Mouse (Mus musculus): ENCODE measurements around the gene Rdh7.
A peak's percentile ranks its signal among the peaks of the same experiment; 100 is the strongest.
"Not testable (repeated sequence)": the region's sequence is repeated elsewhere in the genome, so short reads cannot be mapped to it uniquely, and the experiment has no call there.

Gene Rdh7

GRCm38 (mm10) chr10:127893163-127894022 is 4.8 kb upstream of the Rdh7 start:
- DNase-seq (ENCODE audit: low spot score in 2 of 2): not testable (repeated sequence)

GRCm38 (mm10) chr10:127891481-127891880 is 2.9 kb upstream of the Rdh7 start:
- no peak for DNase-seq (ENCODE audit: low spot score in 2 of 2)

- no peak for DNase-seq (ENCODE audit: low spot score in 2 of 2)
Measured at GRCm38 (mm10) chr10:127886971-127887370, 1.6 kb downstream of the Rdh7 start.

- DNase-seq (ENCODE audit: low spot score in 2 of 2): no peak
Measured at GRCm38 (mm10) chr10:127886551-127886950, 2.1 kb downstream of the Rdh7 start.

GRCm38 (mm10) chr10:127881041-127881440 is 7.6 kb downstream of the Rdh7 start:
- no peak for DNase-seq (ENCODE audit: low spot score in 2 of 2)

GRCm38 (mm10) chr10:127879155-127879688 is 9.4 kb downstream of the Rdh7 start:
- DNase-seq (ENCODE audit: low spot score in 2 of 2): no peak

- peak in 1 of 2 experiments; percentile 2 for DNase-seq (ENCODE audit: low spot score in 2 of 2)
Measured at GRCm38 (mm10) chr10:127878262-127879057, 10.2 kb downstream of the Rdh7 start.

GRCm38 (mm10) chr10:127877681-127878080 is 10.9 kb downstream of the Rdh7 start:
- DNase-seq (ENCODE audit: low spot score in 2 of 2): no peak

GRCm38 (mm10) chr10:127872484-127872883 is 16.1 kb downstream of the Rdh7 start:
- DNase-seq (ENCODE audit: low spot score in 2 of 2): no peak

- no peak for DNase-seq (ENCODE audit: low spot score in 2 of 2)
Measured at GRCm38 (mm10) chr10:127866232-127866631, 22.4 kb downstream of the Rdh7 start, which contains the start of gene Rdh16f2. Rdh16f2 (plus strand) TSS chr10:127866474.

- DNase-seq (ENCODE audit: low spot score in 2 of 2): no peak
Measured at GRCm38 (mm10) chr10:127864931-127865330, 23.7 kb downstream of the Rdh7 start.

GRCm38 (mm10) chr10:127856376-127856775 is 32.2 kb downstream of the Rdh7 start:
- no peak for DNase-seq (ENCODE audit: low spot score in 2 of 2)

GRCm38 (mm10) chr10:127849628-127850027 is 39.0 kb downstream of the Rdh7 start, which contains the start of gene Rdh19:
Rdh19 (plus strand) TSS chr10:127849928.
- no peak for DNase-seq (ENCODE audit: low spot score in 2 of 2)

- no peak for DNase-seq (ENCODE audit: low spot score in 2 of 2)
Measured at GRCm38 (mm10) chr10:127848089-127848488, 40.5 kb downstream of the Rdh7 start.

- DNase-seq (ENCODE audit: low spot score in 2 of 2): not testable (repeated sequence)
Measured at GRCm38 (mm10) chr10:127845945-127846344, 42.7 kb downstream of the Rdh7 start.

GRCm38 (mm10) chr10:127840776-127841175 is 47.8 kb downstream of the Rdh7 start:
- DNase-seq (ENCODE audit: low spot score in 2 of 2): no peak

- no peak for DNase-seq (ENCODE audit: low spot score in 2 of 2)
Measured at GRCm38 (mm10) chr10:127838539-127838938, 50.1 kb downstream of the Rdh7 start.

GRCm38 (mm10) chr10:127837793-127838192 is 50.8 kb downstream of the Rdh7 start:
- DNase-seq (ENCODE audit: low spot score in 2 of 2): not testable (repeated sequence)

GRCm38 (mm10) chr10:127835292-127835691 is 53.3 kb downstream of the Rdh7 start:
- DNase-seq (ENCODE audit: low spot score in 2 of 2): no peak

GRCm38 (mm10) chr10:127834186-127834585 is 54.4 kb downstream of the Rdh7 start:
- DNase-seq (ENCODE audit: low spot score in 2 of 2): not testable (repeated sequence)

Data from heart, adult 9 months (tissue).